Mouse (Mus musculus): ENCODE data around the gene Rnf26. TPM values are rescaled to one million over a fixed set of nuclear protein-coding genes. Genes with fewer than 3 reads are reported as not detected.
"Not testable (repeated sequence)": the region's sequence is repeated elsewhere in the genome, so short reads cannot be mapped to it uniquely, and the experiment has no call there.

Rnf26 gene
- polyA plus RNA-seq, 2 experiments = 56.1 to 74.0 TPM

DNA sequence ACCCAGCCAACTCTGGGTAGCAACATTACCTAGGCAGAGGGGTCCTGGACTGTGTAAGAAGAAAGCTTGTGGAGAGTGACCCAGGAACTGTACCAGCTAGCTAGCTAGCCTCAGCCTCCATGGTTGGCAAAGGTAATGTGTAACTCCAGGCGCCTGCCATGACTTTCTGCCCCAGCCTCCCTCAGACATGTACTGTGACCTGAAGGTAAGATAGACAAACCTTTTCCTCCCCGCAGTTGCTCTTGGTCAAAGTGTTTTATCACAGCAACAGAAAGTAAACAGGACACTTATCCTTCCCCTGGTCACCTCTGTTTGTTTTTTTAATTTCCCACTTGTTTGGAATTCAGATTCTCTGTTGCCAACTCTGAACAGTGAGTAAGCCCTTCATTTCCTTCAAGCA is 1.1 kb upstream of the Rnf26 start:
- ATAC-seq (ENCODE audit: low FRiP score, low read depth) (no peak), DNase-seq (ENCODE audit: low spot score) (no peak)
- Histone ChIP-seq H3K4me2 (replicated peaks; ENCODE audit: low read depth, low read length, severe bottlenecking) (no peak overlapping the region), H3K9ac (ENCODE audit: low read depth, low read length, severe bottlenecking) (no peak overlapping the region), H3K27ac (replicated peaks; ENCODE audit: low read depth, low read length) (no peak overlapping the region), H3K9me3 (ENCODE audit: control insufficient read depth, low read length) (no peaks in the 10 kb centered on the region), H3K4me3 (replicated peaks; ENCODE audit: low read length) (no peak overlapping the region), H3K4me1 (ENCODE audit: control insufficient read depth, insufficient read depth, low read length) (peaks cover 10% of the 10 kb centered on the region), H3K27me3 (ENCODE audit: control insufficient read depth, insufficient read depth, low read length) (no peaks in the 10 kb centered on the region), H3K36me3 (ENCODE audit: control insufficient read depth, insufficient read depth, low read length) (0 out of 2 replicates have a peak, but pooled peaks cover 6% of the 10 kb centered on the region)
- TF ChIP-seq POLR2A (IDR thresholded peaks at IDR 0.05; ENCODE audit: borderline replicate concordance, extremely low read depth, insufficient read depth, insufficient read length) = no peak
- 91% methylated on average over 2 of the region's 2 CpGs for WGBS

DNA sequence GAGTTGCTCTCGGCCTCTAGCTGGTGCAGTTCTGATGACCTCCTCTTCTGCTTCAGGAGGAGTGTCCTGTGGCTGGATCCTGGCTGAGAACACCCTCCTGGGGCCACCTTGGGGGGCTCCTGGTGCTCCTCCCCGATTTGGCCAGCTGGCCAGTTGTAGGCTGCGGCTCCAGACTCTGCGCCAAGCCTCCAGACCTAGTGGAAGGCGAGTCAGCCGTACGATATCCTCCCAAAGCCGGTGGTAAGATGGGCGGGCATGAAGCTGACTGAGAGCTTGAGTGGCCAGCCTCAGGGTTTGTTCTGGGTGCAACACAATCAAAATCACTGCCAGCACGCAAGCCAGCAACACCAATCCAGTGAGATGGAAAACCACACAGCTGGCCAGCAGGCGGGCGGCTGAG is 1.4 kb downstream of the Rnf26 start:
- Histone ChIP-seq H3K4me1 (ENCODE audit: control insufficient read depth, insufficient read depth, low read length) (peaks cover 36% of the 10 kb centered on the region), H3K4me3 (replicated peaks; ENCODE audit: low read length) (peak overlapping the region; percentile 69), H3K4me2 (replicated peaks; ENCODE audit: low read depth, low read length, severe bottlenecking) (peak overlapping the region; percentile 47), H3K36me3 (ENCODE audit: control insufficient read depth, insufficient read depth, low read length) (peaks cover 20% of the 10 kb centered on the region)
- DNase-seq (ENCODE audit: low spot score); H3K27me3 ChIP-seq (ENCODE audit: control insufficient read depth, insufficient read depth, low read length); H3K9ac ChIP-seq (ENCODE audit: low read depth, low read length, severe bottlenecking); H3K27ac ChIP-seq (replicated peaks; ENCODE audit: low read depth, low read length); H3K9me3 ChIP-seq (ENCODE audit: control insufficient read depth, low read length); ATAC-seq (ENCODE audit: low FRiP score, low read depth): not testable (repeated sequence)
- 71% methylated on average over 9 of the region's 12 CpGs for WGBS

DNA sequence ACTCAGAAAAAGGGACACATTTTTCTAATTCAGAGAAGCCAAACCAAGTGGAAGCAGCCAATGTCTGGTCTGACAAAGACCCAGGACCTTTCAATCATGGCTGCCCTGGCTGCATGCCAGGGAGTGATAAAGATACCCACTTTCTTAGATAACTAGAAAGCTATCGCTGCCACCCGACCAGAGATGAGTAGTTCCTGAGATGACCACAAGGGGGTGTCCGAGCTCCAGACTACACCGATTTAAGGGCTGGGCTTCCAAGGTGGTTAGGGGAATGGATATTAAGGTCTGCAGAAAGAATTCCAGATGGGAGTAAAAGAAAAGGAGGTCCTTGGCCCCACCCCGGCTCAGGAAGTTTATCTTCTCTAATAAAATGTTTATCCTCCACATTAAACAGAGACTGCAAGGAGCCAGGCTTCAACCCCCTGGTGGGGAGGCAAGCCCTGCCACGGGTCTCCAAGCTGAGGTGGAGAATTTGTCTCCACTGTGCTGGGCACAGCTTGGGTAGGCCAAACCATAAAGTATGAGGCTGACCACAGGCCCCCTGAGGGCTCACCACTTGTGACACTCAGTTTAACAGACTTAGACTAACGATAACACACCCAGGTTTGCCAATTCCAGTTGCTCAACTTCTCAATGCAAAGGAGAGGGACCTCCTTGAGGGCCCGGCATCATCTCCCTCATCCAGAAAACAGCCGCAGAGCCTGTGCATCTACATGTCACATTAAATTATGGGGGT is 3.8 kb downstream of the Rnf26 start:
- Histone ChIP-seq H3K4me3 (replicated peaks; ENCODE audit: low read length) (peak overlapping the region; percentile 22), H3K36me3 (ENCODE audit: control insufficient read depth, insufficient read depth, low read length) (peaks cover 33% of the 10 kb centered on the region), H3K9ac (ENCODE audit: low read depth, low read length, severe bottlenecking) (0 out of 2 replicates have a peak overlapping the region, but pooled peaks have one; percentile 41), H3K9me3 (ENCODE audit: control insufficient read depth, low read length) (no peaks in the 10 kb centered on the region), H3K4me2 (replicated peaks; ENCODE audit: low read depth, low read length, severe bottlenecking) (peak overlapping the region; percentile 41), H3K27ac (replicated peaks; ENCODE audit: low read depth, low read length) (no peak overlapping the region), H3K4me1 (ENCODE audit: control insufficient read depth, insufficient read depth, low read length) (peaks cover 43% of the 10 kb centered on the region), H3K27me3 (ENCODE audit: control insufficient read depth, insufficient read depth, low read length) (no peaks in the 10 kb centered on the region)
- no peak for TF ChIP-seq POLR2A (IDR thresholded peaks at IDR 0.05; ENCODE audit: borderline replicate concordance, extremely low read depth, insufficient read depth, insufficient read length)
- DNase-seq (ENCODE audit: low spot score) = peak; percentile 86
- 15% methylated on average over 9 of the region's 9 CpGs for whole genome bisulfite sequencing
- no peak for ATAC-seq (ENCODE audit: low FRiP score, low read depth)

DNA sequence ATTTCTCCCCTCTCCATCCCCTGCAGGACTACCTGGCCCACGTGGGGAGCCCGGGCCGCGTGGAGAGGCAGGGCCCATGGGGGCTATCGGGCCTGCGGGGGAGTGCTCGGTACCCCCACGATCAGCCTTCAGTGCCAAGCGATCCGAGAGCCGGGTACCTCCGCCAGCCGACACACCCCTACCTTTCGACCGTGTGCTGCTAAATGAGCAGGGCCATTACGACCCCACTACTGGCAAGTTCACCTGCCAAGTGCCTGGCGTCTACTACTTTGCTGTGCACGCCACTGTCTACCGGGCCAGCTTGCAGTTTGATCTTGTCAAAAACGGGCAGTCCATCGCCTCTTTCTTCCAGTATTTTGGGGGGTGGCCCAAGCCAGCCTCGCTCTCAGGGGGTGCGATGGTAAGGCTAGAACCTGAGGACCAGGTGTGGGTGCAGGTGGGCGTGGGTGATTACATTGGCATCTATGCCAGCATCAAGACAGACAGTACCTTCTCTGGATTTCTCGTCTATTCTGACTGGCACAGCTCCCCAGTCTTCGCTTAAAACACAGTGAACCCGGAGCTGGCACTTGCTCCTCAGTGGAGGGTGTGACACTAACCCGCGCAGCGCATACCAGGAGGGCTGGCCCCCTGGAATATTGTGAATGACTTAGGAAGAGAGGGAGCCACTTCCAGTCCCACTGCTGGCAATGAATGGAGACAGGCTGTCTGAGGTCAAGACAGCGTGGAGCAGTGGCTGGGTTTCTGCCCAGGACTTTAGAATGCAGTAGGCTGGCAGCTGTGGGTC is 4.9 kb downstream of the Rnf26 start:
- Histone ChIP-seq H3K27ac (replicated peaks; ENCODE audit: low read depth, low read length) (no peak overlapping the region), H3K4me3 (replicated peaks; ENCODE audit: low read length) (0 out of 2 replicates have a peak overlapping the region, but pooled peaks have one; percentile 21), H3K9ac (ENCODE audit: low read depth, low read length, severe bottlenecking) (peak overlapping the region; percentile 31; the same call in 1 of the 2 replicates), H3K4me1 (ENCODE audit: control insufficient read depth, insufficient read depth, low read length) (peaks cover 43% of the 10 kb centered on the region), H3K9me3 (ENCODE audit: control insufficient read depth, low read length) (no peaks in the 10 kb centered on the region), H3K36me3 (ENCODE audit: control insufficient read depth, insufficient read depth, low read length) (peaks cover 39% of the 10 kb centered on the region), H3K4me2 (replicated peaks; ENCODE audit: low read depth, low read length, severe bottlenecking) (peak overlapping the region; percentile 41), H3K27me3 (ENCODE audit: control insufficient read depth, insufficient read depth, low read length) (no peaks in the 10 kb centered on the region)
- 75% methylated on average over 31 of the region's 31 CpGs for WGBS
- no peak for TF ChIP-seq POLR2A (IDR thresholded peaks at IDR 0.05; ENCODE audit: borderline replicate concordance, extremely low read depth, insufficient read depth, insufficient read length)
- ATAC-seq (ENCODE audit: low FRiP score, low read depth) (no peak), DNase-seq (ENCODE audit: low spot score) (no peak)

DNA sequence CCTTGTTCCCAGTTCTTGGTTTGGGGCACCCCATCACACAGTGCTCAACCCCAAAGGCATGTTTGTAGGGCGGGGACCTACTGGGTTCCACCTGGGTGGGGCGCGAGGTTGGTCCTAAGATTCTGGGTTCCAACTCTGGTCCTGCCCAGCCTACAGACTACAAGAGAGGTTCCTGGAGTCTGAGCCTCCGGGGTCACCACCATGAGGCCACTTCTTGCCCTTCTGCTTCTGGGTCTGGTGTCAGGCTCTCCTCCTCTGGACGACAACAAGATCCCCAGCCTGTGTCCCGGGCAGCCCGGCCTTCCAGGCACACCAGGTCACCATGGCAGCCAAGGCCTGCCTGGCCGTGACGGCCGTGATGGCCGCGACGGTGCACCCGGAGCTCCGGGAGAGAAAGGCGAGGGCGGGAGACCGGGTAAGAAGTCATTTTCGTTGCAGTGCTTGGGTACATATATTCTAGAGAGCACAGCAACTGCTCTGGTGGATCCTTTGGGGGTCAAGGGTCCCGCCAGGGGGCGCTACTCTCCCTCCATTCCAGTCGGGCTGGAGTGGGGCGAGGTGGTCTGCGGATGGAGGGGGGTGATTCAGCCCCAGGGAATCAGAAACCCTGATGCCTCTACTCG is 5.6 kb downstream of the Rnf26 start:
- ATAC-seq (ENCODE audit: low FRiP score, low read depth) (no peak), DNase-seq (ENCODE audit: low spot score) (peak; percentile 33)
- Histone ChIP-seq H3K4me1 (ENCODE audit: control insufficient read depth, insufficient read depth, low read length) (peaks cover 43% of the 10 kb centered on the region), H3K4me3 (replicated peaks; ENCODE audit: low read length) (peak overlapping the region; percentile 21), H3K27me3 (ENCODE audit: control insufficient read depth, insufficient read depth, low read length) (no peaks in the 10 kb centered on the region), H3K9me3 (ENCODE audit: control insufficient read depth, low read length) (no peaks in the 10 kb centered on the region), H3K36me3 (ENCODE audit: control insufficient read depth, insufficient read depth, low read length) (peaks cover 39% of the 10 kb centered on the region), H3K27ac (replicated peaks; ENCODE audit: low read depth, low read length) (peak overlapping the region; percentile 72), H3K4me2 (replicated peaks; ENCODE audit: low read depth, low read length, severe bottlenecking) (peak overlapping the region; percentile 40), H3K9ac (ENCODE audit: low read depth, low read length, severe bottlenecking) (0 out of 2 replicates have a peak overlapping the region, but pooled peaks have one; percentile 31)
- TF ChIP-seq POLR2A (IDR thresholded peaks at IDR 0.05; ENCODE audit: borderline replicate concordance, extremely low read depth, insufficient read depth, insufficient read length) = no peak
- WGBS = 42% methylated on average over 25 of the region's 25 CpGs
